ENCODE assay signal across 8 mouse cellular contexts in the genomic region with DNA sequence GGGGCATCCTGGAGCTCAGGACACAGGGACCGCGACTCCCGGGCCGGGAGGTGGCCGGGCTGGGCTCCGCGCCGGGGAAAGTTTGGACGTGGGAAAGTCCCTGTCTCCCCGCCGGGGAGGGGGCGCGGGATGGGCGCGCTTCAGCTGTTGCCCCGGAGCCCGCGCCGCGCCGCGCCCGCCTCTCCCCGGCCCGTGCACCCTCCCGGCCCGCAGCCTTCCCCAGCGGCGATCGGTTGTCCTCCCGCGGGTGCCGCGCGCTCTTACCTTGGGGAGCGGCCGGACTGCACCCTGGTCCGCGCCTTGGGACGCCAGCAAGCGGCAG. TPM values are rescaled to one million over a fixed set of nuclear protein-coding genes. Genes with fewer than 3 reads are reported as not detected.
DNase-seq lines count a peak whose midpoint lies in the region; ATAC-seq and TF ChIP-seq lines count a peak whose summit lies in the region.

No protein-coding gene starts in this region.

- no peaks in the 10 kb centered on the region for H3K9me3 ChIP-seq in embryonic facial prominence, embryonic 14.5 days (ENCODE audit: control insufficient read depth, low read length)
- no peaks in the 10 kb centered on the region for H3K9me3 ChIP-seq in hindbrain, embryonic 16.5 days (ENCODE audit: control insufficient read depth, low read length)
- no peaks in the 10 kb centered on the region for H3K9me3 ChIP-seq in midbrain, postnatal 0 days (ENCODE audit: low read length)

- DNase-seq in left cerebral cortex, adult 2 months (ENCODE audit: extremely low spot score in 1 of 2, low spot score in 2 of 2) = no peak
- DNase-seq in left cerebral cortex, adult 9 months (ENCODE audit: low spot score in 2 of 2) = no peak
- no peak for DNase-seq in embryonic facial prominence, embryonic 14.5 days (ENCODE audit: low spot score)
- no peak for DNase-seq in midbrain, postnatal 0 days (ENCODE audit: low spot score)
- no peak for DNase-seq in left cerebral cortex, adult 11 months (ENCODE audit: low spot score)
- no peak for DNase-seq in right cerebral cortex, postnatal 36 days (ENCODE audit: low spot score in 2 of 2)
- DNase-seq in B cell, adult 2 months = no peak

- no peaks in the 10 kb centered on the region for H3K36me3 ChIP-seq in embryonic facial prominence, embryonic 14.5 days (ENCODE audit: control insufficient read depth, insufficient read depth, low read length)
- no peaks in the 10 kb centered on the region for H3K36me3 ChIP-seq in hindbrain, embryonic 16.5 days (ENCODE audit: control insufficient read depth, insufficient read depth, low read length)
- no peaks in the 10 kb centered on the region for H3K36me3 ChIP-seq in midbrain, postnatal 0 days (ENCODE audit: insufficient read depth, low read length)

- peaks cover 9% of the 10 kb centered on the region; the same call in 1 of the 2 replicates for H3K4me1 ChIP-seq in embryonic facial prominence, embryonic 14.5 days (ENCODE audit: control insufficient read depth, insufficient read depth, low read length)
- H3K4me1 ChIP-seq in hindbrain, embryonic 16.5 days (ENCODE audit: control insufficient read depth, insufficient read depth, low read depth, low read length) = peaks cover 14% of the 10 kb centered on the region
- peaks cover 4% of the 10 kb centered on the region for H3K4me1 ChIP-seq in midbrain, postnatal 0 days (ENCODE audit: insufficient read depth, low read length)

- H3K27me3 ChIP-seq in embryonic facial prominence, embryonic 14.5 days (replicated peaks; ENCODE audit: control insufficient read depth, insufficient read depth, low read length) = peaks cover 96% of the 10 kb centered on the region
- H3K27me3 ChIP-seq in hindbrain, embryonic 16.5 days (replicated peaks; ENCODE audit: control insufficient read depth, insufficient read depth, low read length) = peaks cover 18% of the 10 kb centered on the region
- 0 out of 2 replicates have a peak, but pooled peaks cover 3% of the 10 kb centered on the region for H3K27me3 ChIP-seq in midbrain, postnatal 0 days (ENCODE audit: insufficient read depth, low read length)

- ATAC-seq in embryonic facial prominence, embryonic 14.5 days (ENCODE audit: low read depth) = peak; percentile 19; the same call in 1 of the 2 replicates
- peak; percentile 48 for ATAC-seq in hindbrain, embryonic 16.5 days
- ATAC-seq in midbrain, postnatal 0 days (ENCODE audit: low FRiP score) = peak; percentile 15; the same call in 1 of the 2 replicates

- H3K4me3 ChIP-seq in left cerebral cortex, adult 2 months = peak overlapping the region; percentile 68
- peak overlapping the region; percentile 61 for H3K4me3 ChIP-seq in embryonic facial prominence, embryonic 14.5 days (ENCODE audit: low read depth, low read length)
- H3K4me3 ChIP-seq in hindbrain, embryonic 16.5 days (ENCODE audit: low read length) = peak overlapping the region; percentile 79
- H3K4me3 ChIP-seq in midbrain, postnatal 0 days (ENCODE audit: low read depth, low read length) = peak overlapping the region; percentile 80

- peak overlapping the region; percentile 87 for H3K27ac ChIP-seq in left cerebral cortex, adult 2 months
- H3K27ac ChIP-seq in embryonic facial prominence, embryonic 14.5 days (replicated peaks; ENCODE audit: low read depth, low read length) = no peak overlapping the region
- peak overlapping the region; percentile 72 for H3K27ac ChIP-seq in hindbrain, embryonic 16.5 days (ENCODE audit: low read depth, low read length)
- H3K27ac ChIP-seq in midbrain, postnatal 0 days (ENCODE audit: low read depth, low read length) = peak overlapping the region; percentile 67

- peak overlapping the region; percentile 99 for H3K4me2 ChIP-seq in embryonic facial prominence, embryonic 14.5 days (ENCODE audit: low read depth, low read length)
- H3K4me2 ChIP-seq in hindbrain, embryonic 16.5 days (ENCODE audit: low read length) = peak overlapping the region; percentile 99
- H3K4me2 ChIP-seq in midbrain, postnatal 0 days (ENCODE audit: low read depth, low read length, poor library complexity, severe bottlenecking) = peak overlapping the region; percentile 97

- peak overlapping the region; percentile 64 for H3K9ac ChIP-seq in embryonic facial prominence, embryonic 14.5 days (ENCODE audit: low read depth, low read length)
- H3K9ac ChIP-seq in hindbrain, embryonic 16.5 days (ENCODE audit: low read depth, low read length) = peak overlapping the region; percentile 81
- H3K9ac ChIP-seq in midbrain, postnatal 0 days (replicated peaks; ENCODE audit: low read length, poor library complexity, severe bottlenecking) = peak overlapping the region; percentile 84

- intact Hi-C loops in left cerebral cortex, adult 2 months (cut with DNase I) = loop anchor here (2.0 to 5.0 kb wide), 2 partner anchors 67 to 157 kb away; no protein-coding TSS in a partner anchor

- WGBS in embryonic facial prominence, embryonic 14.5 days = 0% methylated on average over 10 of the region's 41 CpGs
- WGBS in hindbrain, embryonic 16.5 days = under 1% methylated on average over 33 of the region's 41 CpGs
- WGBS in midbrain, postnatal 0 days = 0% methylated on average over 26 of the region's 41 CpGs

- no peak for TF ChIP-seq CTCF in left cerebral cortex, adult 2 months (IDR thresholded peaks at IDR 0.05)
- no peak for TF ChIP-seq CTCF in midbrain, postnatal 0 days (IDR thresholded peaks at IDR 0.05)

RNA-seq across cellular contexts. Expression of gene Cdh22, which starts 0.4 kb away (rescaled TPM):
- total RNA-seq in left cerebral cortex, adult 2 months (2021) = 10 to 100 TPM; 58.7 to 60.6 TPM
- polyA plus RNA-seq in embryonic facial prominence, embryonic 14.5 days (2014; fragmentation: Nextera tagmentation; extraction: Ambion mirVana) = 0.33 and 0.93 TPM in 2 replicates
- polyA plus RNA-seq in hindbrain, embryonic 16.5 days (2015; fragmentation: Nextera tagmentation; extraction: Ambion mirVana) = 11.0 and 13.1 TPM in 2 replicates
- 41.3 and 47.9 TPM in 2 replicates for total RNA-seq in midbrain, postnatal 0 days (2014; rRNA removed)
- 21.9 and 23.2 TPM in 2 replicates for polyA plus RNA-seq in midbrain, postnatal 0 days (2015; fragmentation: Nextera tagmentation; extraction: Ambion mirVana)

RNA-seq across cellular contexts. Expression of gene Slc35c2, which starts 53.4 kb away (rescaled TPM):
- 10 to 100 TPM; 59.1 to 63.4 TPM for total RNA-seq in left cerebral cortex, adult 2 months (2021)
- 45.6 and 52.1 TPM in 2 replicates for polyA plus RNA-seq in embryonic facial prominence, embryonic 14.5 days (2014; fragmentation: Nextera tagmentation; extraction: Ambion mirVana)
- 73.4 and 79.6 TPM in 2 replicates for polyA plus RNA-seq in hindbrain, embryonic 16.5 days (2015; fragmentation: Nextera tagmentation; extraction: Ambion mirVana)
- 89.6 and 98.9 TPM in 2 replicates for total RNA-seq in midbrain, postnatal 0 days (2014; rRNA removed)
- 68.7 and 69.3 TPM in 2 replicates for polyA plus RNA-seq in midbrain, postnatal 0 days (2015; fragmentation: Nextera tagmentation; extraction: Ambion mirVana)
